Mouse (Mus musculus) MEL (cell line): ENCODE results near the gene Lims1.

Experiments
- CTCF ChIP-seq, 3 experiments: IDR thresholded peaks in 2 of 3; conservative IDR thresholded peaks in 1 of 3; 2 replicates each; pipeline ENCODE4 v1.5.1; 2011 to 2012; ENCODE audit warnings: low read length in 3 of 3, low read depth in 2 of 3, mild to moderate bottlenecking in 2 of 3, improper control_type of control experiment in 1 of 3, inconsistent platforms in 1 of 3, mixed read lengths in 1 of 3, moderate library complexity in 1 of 3; ENCODE audit not compliant: control insufficient read depth in 1 of 3, insufficient read depth in 1 of 3, poor library complexity in 1 of 3, severe bottlenecking in 1 of 3
- MAFK ChIP-seq: IDR thresholded peaks from 2 replicates; pipeline ENCODE4 v1.6.1; 2011; ENCODE audit warnings: low read depth, mild to moderate bottlenecking, low read length, improper control_type of control experiment, borderline replicate concordance
- MAZ ChIP-seq: IDR thresholded peaks from 2 replicates; pipeline ENCODE4 v1.6.1; 2012; ENCODE audit warnings: low read depth, mild to moderate bottlenecking, inconsistent platforms, low read length, improper control_type of control experiment
- POLR2A ChIP-seq, 2 experiments: IDR thresholded peaks; 2 replicates each; pipeline ENCODE4 v1.6.1; 2011 to 2012; ENCODE audit warnings: low read length in 2 of 2, mild to moderate bottlenecking in 2 of 2, control low read depth in 1 of 2, improper control_type of control experiment in 1 of 2, low read depth in 1 of 2, moderate library complexity in 1 of 2; ENCODE audit not compliant: control insufficient read depth in 1 of 2, insufficient read depth in 1 of 2, poor library complexity in 1 of 2

- TF ChIP-seq CTCF (IDR thresholded peaks at IDR 0.05 in 2 of 3, conservative IDR thresholded peaks at IDR 0.05 in 1 of 3; ENCODE audit: control insufficient read depth in 1 of 3, insufficient read depth in 1 of 3, low read depth in 2 of 3, low read length in 3 of 3, poor library complexity in 1 of 3, severe bottlenecking in 1 of 3) (peak; percentile 45 to 52 (median 47); a peak in 5 of 6 replicates), MAZ (no peak), POLR2A (IDR thresholded peaks at IDR 0.05; ENCODE audit: control insufficient read depth in 1 of 2, insufficient read depth in 1 of 2, low read depth in 1 of 2, low read length in 2 of 2, poor library complexity in 1 of 2) (no peak), MAFK (no peak)
Observed at GRCm38 (mm10) chr10:58388648-58389047, 65.4 kb downstream of the Lims1 start.
